Mouse (Mus musculus) liver, embryonic 14.5 days (tissue): ENCODE measurements around the gene Gm12166. TPM values are rescaled to one million over a fixed set of nuclear protein-coding genes. Genes with fewer than 3 reads are reported as not detected.

Experiments used
- ATAC-seq: fragments of 200-750 bp; cut with Nextera tagmentation; 2 replicates; pipeline ENCODE4 v1.8.0; 2017; ENCODE audit warnings: moderate number of reproducible peaks, mild to moderate bottlenecking, moderate library complexity; ENCODE audit not compliant: insufficient read depth
- DNase-seq, 3 experiments: peaks; one replicate each; pipeline ENCODE4 v3.0.0-alpha.2; 2012 to 2013; ENCODE audit warnings: low read depth in 3 of 3, low spot score in 3 of 3
- H3K27ac ChIP-seq: fragments of 300-500 bp; sonication (generic); 2 replicates; pipeline ENCODE4 v1.5.1; 2014; ENCODE audit warnings: moderate library complexity, mild to moderate bottlenecking, control low read depth, inconsistent platforms
- H3K27me3 ChIP-seq: fragments of 300-500 bp; sonication (generic); 2 replicates; pipeline ENCODE4 v1.6.1; 2014; ENCODE audit warnings: mild to moderate bottlenecking, low read length, moderate library complexity; ENCODE audit not compliant: control insufficient read depth, insufficient read depth
- H3K36me3 ChIP-seq: fragments of 300-500 bp; sonication (generic); replicated peaks from 2 replicates; pipeline ENCODE4 v1.6.1; 2014; ENCODE audit warnings: low read depth; ENCODE audit not compliant: control insufficient read depth, insufficient read depth
- H3K4me1 ChIP-seq, 2 experiments: fragments of 200-500 bp in 1 of 2; fragments of 300-500 bp in 1 of 2; sonication (generic) in 1 of 2; replicated peaks; 2 replicates each; pipeline ENCODE4 v1.6.1; 2012 to 2014; ENCODE audit warnings: antibody characterized with exemption in 1 of 2, inconsistent platforms in 1 of 2, low read length in 1 of 2; ENCODE audit not compliant: control insufficient read depth in 2 of 2, insufficient read depth in 2 of 2
- H3K4me2 ChIP-seq: fragments of 300-500 bp; sonication (generic); 2 replicates; pipeline ENCODE4 v1.6.1; 2014; ENCODE audit warnings: low read depth, mild to moderate bottlenecking, control low read depth, moderate library complexity
- H3K4me3 ChIP-seq, 2 experiments: fragments of 200-500 bp in 1 of 2; fragments of 300-500 bp in 1 of 2; sonication (generic) in 1 of 2; 2 replicates each; pipeline ENCODE4 v1.5.1; 2012 to 2014; ENCODE audit warnings: low read depth in 2 of 2, low read length in 2 of 2, mild to moderate bottlenecking in 2 of 2, control low read depth in 1 of 2, inconsistent platforms in 1 of 2, moderate library complexity in 1 of 2; ENCODE audit not compliant: insufficient read depth in 1 of 2
- H3K9ac ChIP-seq: fragments of 300-500 bp; sonication (generic); replicated peaks from 2 replicates; pipeline ENCODE4 v1.6.1; 2014; ENCODE audit warnings: mild to moderate bottlenecking, control low read depth, moderate library complexity
- H3K9me3 ChIP-seq: fragments of 300-500 bp; sonication (generic); 2 replicates; pipeline ENCODE4 v1.6.1; 2016; ENCODE audit warnings: low read length, mixed read lengths; ENCODE audit not compliant: control insufficient read depth
- CTCF ChIP-seq: IDR thresholded peaks from 2 replicates; pipeline ENCODE4 v1.5.1; 2016; ENCODE audit warnings: antibody characterized with exemption, low read depth, control low read depth
- EP300 ChIP-seq: IDR thresholded peaks from 2 replicates; pipeline ENCODE4 v1.6.1; 2016; ENCODE audit warnings: antibody characterized with exemption, low read depth
- WGBS: fragments of 180-500 bp; shearing (Covaris S2); extraction: QIAGEN DNeasy Blood & Tissue Kit; methylation state at CpG from one replicate; pipeline ENCODE4 v1.1.7; 2014; ENCODE audit not compliant: insufficient replicate concordance; 5-methylcytosine and 5-hydroxymethylcytosine counted together
- polyA plus RNA-seq, 2 experiments: library from polyadenylated mRNA; depleted of rRNA in 1 of 2; stranded (reverse) in 1 of 2; unstranded in 1 of 2; fragments of >200 nt; fragmentation: Nextera tagmentation in 1 of 2; extraction: Ambion mirVana in 1 of 2; gene quantifications; 2 replicates each; pipeline versions ENCODE4 v1.2.1 to v1.2.3; 2012 to 2014

Gene Gm12166
- polyA plus RNA-seq, 2 experiments = 2.6 to 4.7 TPM

- TF ChIP-seq EP300 (no peak), CTCF (no peak)
- H3K4me1 ChIP-seq = peaks cover 4 to 21% of the 10 kb centered on the region in 2 experiments; a peak in 3 of 4 replicates
- H3K27ac ChIP-seq = no peak overlapping the region
- H3K4me2 ChIP-seq = no peak overlapping the region
- H3K36me3 ChIP-seq = no peaks in the 10 kb centered on the region
- H3K9me3 ChIP-seq = no peaks in the 10 kb centered on the region
- no peak for ATAC-seq
- no peak overlapping the region for H3K4me3 ChIP-seq
- DNase-seq = no peak
- no peak overlapping the region for H3K9ac ChIP-seq
- no peaks in the 10 kb centered on the region; the same call in 1 of the 2 replicates for H3K27me3 ChIP-seq
- WGBS = 80% methylated on average over 4 of the region's 4 CpGs
Measured at GRCm38 (mm10) chr11:46070161-46070560, 18.0 kb upstream of the Gm12166 start.

DNA sequence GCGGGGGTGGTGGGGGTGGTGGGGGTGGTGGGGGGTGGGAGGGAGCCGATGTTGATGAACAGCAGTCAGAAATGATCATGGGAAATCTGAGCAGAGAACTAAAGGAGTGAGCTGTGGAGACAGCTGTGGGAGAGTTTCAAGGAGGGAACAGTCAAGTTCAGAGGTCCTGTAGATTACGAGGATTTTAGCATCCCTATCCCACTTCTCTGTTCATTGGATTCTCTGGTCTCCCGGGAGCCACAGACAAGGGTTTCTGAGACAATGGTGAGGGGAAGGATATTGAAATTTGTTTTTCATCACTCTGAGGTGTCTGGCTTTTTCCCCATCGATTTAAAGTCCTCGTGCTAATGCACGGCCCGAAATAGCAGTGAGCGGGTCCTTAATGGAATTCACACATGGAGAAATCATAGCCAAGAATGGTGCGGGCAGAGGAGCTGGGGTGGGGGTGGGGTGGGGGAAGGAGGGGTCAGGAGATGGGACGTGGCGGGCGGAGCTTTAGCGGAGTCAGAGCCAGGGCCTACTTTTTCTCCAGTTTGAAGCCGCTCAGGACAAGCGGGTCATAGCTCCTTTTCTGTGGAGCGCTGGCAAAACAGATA lies 17.4 kb upstream of the Gm12166 start:
- Histone ChIP-seq H3K27me3 (no peaks in the 10 kb centered on the region; the same call in none of the 2 replicates), H3K36me3 (no peaks in the 10 kb centered on the region), H3K27ac (no peak overlapping the region), H3K4me3 (no peak overlapping the region), H3K4me1 (peaks cover 4 to 21% of the 10 kb centered on the region in 2 experiments; a peak in 3 of 4 replicates), H3K9ac (no peak overlapping the region), H3K9me3 (no peaks in the 10 kb centered on the region), H3K4me2 (no peak overlapping the region)
- DNase-seq = no peak
- TF ChIP-seq EP300 (no peak), CTCF (no peak)
- WGBS = 69% methylated on average over 17 of the region's 17 CpGs
- ATAC-seq = no peak

DNA sequence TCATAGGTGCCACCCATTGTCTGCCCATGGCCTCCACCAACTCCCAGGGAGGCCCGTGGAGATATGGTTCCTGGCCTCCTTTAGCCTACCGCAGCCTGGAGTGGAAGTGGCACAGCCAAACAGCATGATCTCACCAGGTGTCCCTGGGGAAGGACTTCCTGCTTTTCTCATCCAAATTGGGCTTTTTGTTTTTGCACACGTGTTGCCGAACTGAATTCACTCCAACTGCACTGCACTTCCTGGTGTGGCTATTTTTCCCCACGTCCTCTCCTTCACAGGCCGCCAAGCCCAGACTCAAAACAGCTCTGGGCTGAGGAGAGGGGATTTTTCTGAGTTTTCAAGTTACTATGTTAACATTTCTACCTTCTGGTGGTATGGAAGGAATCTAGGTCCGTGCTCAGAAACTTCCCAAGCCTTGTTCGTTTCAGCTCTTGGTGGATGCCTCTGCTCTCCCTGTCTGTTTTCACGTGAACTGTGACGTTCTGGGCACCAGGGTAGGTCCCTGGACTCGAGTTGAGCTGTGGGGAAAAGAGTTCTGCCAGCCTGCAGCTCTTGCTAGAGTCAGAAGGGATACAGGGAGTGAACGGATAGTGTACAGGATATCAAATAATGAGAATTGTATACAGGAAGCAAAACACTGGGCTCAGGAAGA lies 16.8 kb upstream of the Gm12166 start:
- H3K9me3 ChIP-seq = no peaks in the 10 kb centered on the region
- no peak overlapping the region for H3K4me2 ChIP-seq
- no peak for ATAC-seq
- H3K9ac ChIP-seq = no peak overlapping the region
- H3K27ac ChIP-seq = no peak overlapping the region
- 39% methylated on average over 12 of the region's 12 CpGs for WGBS
- no peak overlapping the region for H3K4me3 ChIP-seq
- H3K36me3 ChIP-seq = no peaks in the 10 kb centered on the region
- DNase-seq = no peak
- H3K27me3 ChIP-seq = no peaks in the 10 kb centered on the region; the same call in none of the 2 replicates
- TF ChIP-seq EP300 = no peak
- no peak for TF ChIP-seq CTCF
- H3K4me1 ChIP-seq = peaks cover 4 to 21% of the 10 kb centered on the region in 2 experiments; a peak in 3 of 4 replicates

- no peak overlapping the region for H3K4me2 ChIP-seq
- ATAC-seq = no peak
Measured at GRCm38 (mm10) chr11:46067371-46068060, 15.4 kb upstream of the Gm12166 start.

More at GRCm38 (mm10) chr11:46067371-46068060, 15.4 kb upstream of the Gm12166 start:
- 61% methylated on average over 10 of the region's 10 CpGs for WGBS
- H3K27ac ChIP-seq = no peak overlapping the region
- DNase-seq = no peak
- no peaks in the 10 kb centered on the region for H3K9me3 ChIP-seq
- no peaks in the 10 kb centered on the region for H3K36me3 ChIP-seq
- no peak overlapping the region for H3K9ac ChIP-seq
- H3K27me3 ChIP-seq = peaks cover 7% of the 10 kb centered on the region
- TF ChIP-seq CTCF = no peak
- no peak for TF ChIP-seq EP300
- no peak overlapping the region for H3K4me3 ChIP-seq
- H3K4me1 ChIP-seq = peaks cover 4 to 17% of the 10 kb centered on the region in 2 experiments; a peak in 3 of 4 replicates
